Mouse (Mus musculus) kidney, adult 2 months (tissue): Measurements from ENCODE around the gene Prdm16. TPM values are rescaled to one million over a fixed set of nuclear protein-coding genes. Genes with fewer than 3 reads are reported as not detected.

ENCODE experiments used
- DNase-seq: peaks from one replicate; pipeline ENCODE4 v3.0.0; 2021
- H3K27ac ChIP-seq: fragments of 200-500 bp; 2 replicates; pipeline ENCODE4 v1.5.1; 2012; ENCODE audit warnings: low read depth, low read length, control low read depth, inconsistent platforms; ENCODE audit not compliant: insufficient read depth
- H3K27me3 ChIP-seq: fragments of 200-500 bp; replicated peaks from 2 replicates; pipeline ENCODE4 v1.6.1; 2012; ENCODE audit warnings: mild to moderate bottlenecking, moderate library complexity, low read length, inconsistent platforms; ENCODE audit not compliant: control insufficient read depth, insufficient read depth
- H3K36me3 ChIP-seq: fragments of 200-500 bp; 2 replicates; pipeline ENCODE4 v1.6.1; 2012; ENCODE audit warnings: mild to moderate bottlenecking, moderate library complexity, low read length, inconsistent platforms; ENCODE audit not compliant: control insufficient read depth, insufficient read depth
- H3K4me1 ChIP-seq: fragments of 200-500 bp; 2 replicates; pipeline ENCODE4 v1.6.1; 2011; ENCODE audit warnings: low read length; ENCODE audit not compliant: control insufficient read depth, insufficient read depth
- H3K4me3 ChIP-seq: fragments of 200-500 bp; 2 replicates; pipeline ENCODE4 v1.5.1; 2011; ENCODE audit warnings: mild to moderate bottlenecking, low read depth, low read length, control low read depth; ENCODE audit not compliant: insufficient read depth
- CTCF ChIP-seq: fragments of 200-500 bp; conservative IDR thresholded peaks from 2 replicates; pipeline ENCODE4 v1.5.1; 2011; ENCODE audit warnings: low read depth, mild to moderate bottlenecking, control low read depth, low read length, moderate library complexity, mixed read lengths; ENCODE audit not compliant: insufficient read depth, insufficient read length
- POLR2A ChIP-seq: fragments of 200-500 bp; IDR thresholded peaks from one replicate; pipeline ENCODE4 v1.6.1; 2011; ENCODE audit warnings: low read depth, low read length, control low read depth
- WGBS: fragments of 180-500 bp; shearing (Covaris S2); methylation state at CpG from one replicate; pipeline ENCODE4 v1.1.7; 2018; 5-methylcytosine and 5-hydroxymethylcytosine counted together
- polyA plus RNA-seq: library from polyadenylated mRNA; depleted of rRNA; stranded (reverse); fragments of >200 nt; gene quantifications from 2 replicates; pipeline ENCODE4 v1.2.3, GENCODE M21; 2012

Gene Prdm16
- polyA plus RNA-seq, 1 experiment, result 7.1 TPM

GRCm38 (mm10) chr4:154385208-154385607, 251.5 kb downstream of the Prdm16 start:
- TF ChIP-seq CTCF, result no peak
- TF ChIP-seq POLR2A, result no peak
- no peak overlapping the region for H3K4me3 ChIP-seq

GRCm38 (mm10) chr4:154378876-154379275, 257.8 kb downstream of the Prdm16 start:
- H3K36me3 ChIP-seq, result no peaks in the 10 kb centered on the region
- H3K4me1 ChIP-seq, result no peaks in the 10 kb centered on the region
- H3K4me3 ChIP-seq, result no peak overlapping the region
- no peak for TF ChIP-seq CTCF
- TF ChIP-seq POLR2A, result no peak
- H3K27me3 ChIP-seq, result no peaks in the 10 kb centered on the region
- no peak overlapping the region for H3K27ac ChIP-seq
- 97% methylated on average over 2 of the region's 2 CpGs for WGBS
- no peak for DNase-seq

More at GRCm38 (mm10) chr4:154385208-154385607, 251.5 kb downstream of the Prdm16 start:
- 0 out of 2 replicates have a peak, but pooled peaks cover 2% of the 10 kb centered on the region for H3K4me1 ChIP-seq
- no peaks in the 10 kb centered on the region for H3K27me3 ChIP-seq
- DNase-seq, result no peak
- H3K27ac ChIP-seq, result no peak overlapping the region
- WGBS, result 71% methylated on average over 8 of the region's 8 CpGs
- H3K36me3 ChIP-seq, result no peaks in the 10 kb centered on the region

- no peaks in the 10 kb centered on the region for H3K36me3 ChIP-seq
- TF ChIP-seq POLR2A (no peak), CTCF (no peak)
- H3K27me3 ChIP-seq, result no peaks in the 10 kb centered on the region
- 54% methylated on average over 10 of the region's 10 CpGs for WGBS
- no peak overlapping the region for H3K4me3 ChIP-seq
- DNase-seq, result no peak
- no peaks in the 10 kb centered on the region for H3K4me1 ChIP-seq
- H3K27ac ChIP-seq, result no peak overlapping the region
These were observed 260.6 kb downstream of the Prdm16 start for GRCm38 (mm10) chr4:154375939-154376625.

- Histone ChIP-seq H3K27ac (no peak overlapping the region), H3K36me3 (no peaks in the 10 kb centered on the region), H3K4me3 (no peak overlapping the region), H3K4me1 (no peaks in the 10 kb centered on the region), H3K27me3 (no peaks in the 10 kb centered on the region)
- WGBS, result 59% methylated on average over 13 of the region's 13 CpGs
- TF ChIP-seq CTCF (no peak), POLR2A (no peak)
- DNase-seq, result no peak
These were observed 265.0 kb downstream of the Prdm16 start for GRCm38 (mm10) chr4:154371542-154372247.

- no peaks in the 10 kb centered on the region for H3K4me1 ChIP-seq
- 70% methylated on average over 8 of the region's 8 CpGs for WGBS
- no peaks in the 10 kb centered on the region for H3K27me3 ChIP-seq
- no peak overlapping the region for H3K27ac ChIP-seq
- H3K36me3 ChIP-seq, result no peaks in the 10 kb centered on the region
- H3K4me3 ChIP-seq, result no peak overlapping the region
- TF ChIP-seq POLR2A, result no peak
- TF ChIP-seq CTCF, result no peak
- DNase-seq, result no peak
These were observed 265.8 kb downstream of the Prdm16 start for GRCm38 (mm10) chr4:154370841-154371240.

GRCm38 (mm10) chr4:154369089-154369488, 267.6 kb downstream of the Prdm16 start:
- WGBS, result 61% methylated on average over 5 of the region's 5 CpGs
- H3K27ac ChIP-seq, result no peak overlapping the region
- H3K4me3 ChIP-seq, result no peak overlapping the region
- no peaks in the 10 kb centered on the region for H3K27me3 ChIP-seq
- H3K36me3 ChIP-seq, result no peaks in the 10 kb centered on the region
- TF ChIP-seq POLR2A, result no peak
- no peaks in the 10 kb centered on the region for H3K4me1 ChIP-seq
- no peak for DNase-seq

- Histone ChIP-seq H3K4me1 (no peaks in the 10 kb centered on the region), H3K27me3 (no peaks in the 10 kb centered on the region), H3K36me3 (no peaks in the 10 kb centered on the region), H3K27ac (no peak overlapping the region), H3K4me3 (no peak overlapping the region)
- DNase-seq, result no peak
- no peak for TF ChIP-seq CTCF
- no peak for TF ChIP-seq POLR2A
- 82% methylated on average over 6 of the region's 6 CpGs for WGBS
These were observed 269.8 kb downstream of the Prdm16 start for GRCm38 (mm10) chr4:154366836-154367235.
